Mouse (Mus musculus): ENCODE measurements around the gene Stxbp6. TPM values are rescaled to one million over a fixed set of nuclear protein-coding genes. Genes with fewer than 3 reads are reported as not detected.

Gene Stxbp6
- total and polyA plus RNA-seq, 3 experiments, result not detected

DNA sequence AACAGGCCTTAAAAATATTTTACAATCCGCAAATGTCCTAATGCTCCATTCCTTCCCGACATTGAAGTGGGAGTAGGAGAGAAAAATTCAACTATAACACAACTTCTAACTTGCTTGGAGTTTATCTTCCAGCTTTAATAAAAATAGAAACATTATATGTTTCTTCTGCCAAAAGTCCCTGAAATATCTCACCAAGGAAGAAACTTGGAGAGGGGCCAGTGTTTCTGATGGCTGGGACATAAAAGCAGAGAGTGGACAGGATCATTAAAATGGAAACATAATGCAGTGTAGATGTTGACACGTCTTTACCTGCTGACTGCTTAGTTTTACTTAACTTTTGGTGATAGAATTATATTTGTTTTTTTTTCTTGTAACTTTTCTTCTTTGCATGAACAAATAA is 99.2 kb downstream of the Stxbp6 start:
- H3K27me3 ChIP-seq (replicated peaks), result no peaks in the 10 kb centered on the region

DNA sequence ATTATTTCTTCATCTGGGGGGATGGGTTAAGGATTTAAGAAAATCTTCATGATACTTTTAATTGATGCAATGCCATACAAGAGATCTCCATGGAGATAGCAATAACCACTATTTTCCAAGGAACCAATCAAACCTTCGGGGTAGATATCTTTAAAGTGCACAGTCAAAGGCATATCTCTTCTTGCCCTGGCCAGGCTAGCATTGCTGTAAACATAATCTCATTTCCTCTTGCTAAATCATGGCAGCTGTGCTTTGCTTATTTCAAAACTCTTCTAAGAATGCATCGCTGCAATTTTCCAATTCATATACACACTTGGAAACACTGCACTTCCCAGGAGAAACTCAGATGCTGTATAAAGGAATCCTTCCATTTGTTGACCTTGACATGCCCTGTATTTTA is 103.0 kb downstream of the Stxbp6 start:
- dilution Hi-C loops (cut with MboI; ENCODE audit: extremely low pct_ligation_motif_present, extremely low pct_unique_long_range_greater_than_20kb, low sequenced_read_pairs), result no loop called here
- H3K79me2 ChIP-seq (replicated peaks; ENCODE audit: control insufficient read depth, extremely low read depth, insufficient read depth, poor library complexity, severe bottlenecking), result no peaks in the 10 kb centered on the region
- H3K9me3 ChIP-seq (replicated peaks; ENCODE audit: low read length), result peaks cover 48% of the 10 kb centered on the region
- H3K36me3 ChIP-seq (replicated peaks in 1 of 2; ENCODE audit: control insufficient read depth in 1 of 2, insufficient read depth in 1 of 2, low read length in 1 of 2), result no peaks in the 10 kb centered on the region
- H3K4me2 ChIP-seq (ENCODE audit: insufficient read depth, low read depth, poor library complexity, severe bottlenecking), result no peak overlapping the region
- in situ Hi-C loops (cut with MboI; ENCODE audit: low pct_ligation_motif_present, low pct_unique_long_range_greater_than_20kb, low sequenced_read_pairs), result no loop called here
- no peak overlapping the region for H3K4me3 ChIP-seq (replicated peaks in 1 of 3; ENCODE audit: low read depth in 2 of 3, low read length in 2 of 3, poor library complexity in 1 of 3)
- H3K9ac ChIP-seq (ENCODE audit: insufficient read depth, low read depth), result no peak overlapping the region
- no peak overlapping the region for H3K27ac ChIP-seq (ENCODE audit: insufficient read depth, low read depth)
- no peaks in the 10 kb centered on the region for H3K27me3 ChIP-seq (replicated peaks)
- TF ChIP-seq POLR2AphosphoS2 (IDR thresholded peaks at IDR 0.05; ENCODE audit: low read depth, low read length), result no peak
- no peak for TF ChIP-seq EP300 (IDR thresholded peaks at IDR 0.05; ENCODE audit: low read length)
- TF ChIP-seq JUN (IDR thresholded peaks at IDR 0.05; ENCODE audit: insufficient read depth, low read depth, low read length), result no peak
- DNase-seq (ENCODE audit: extremely low read depth), result no peak
- H3K4me1 ChIP-seq (ENCODE audit: control insufficient read depth in 1 of 2, insufficient read depth in 2 of 2), result no peaks in the 10 kb centered on the region

More for the DNA sequence above, 99.2 kb downstream of the Stxbp6 start:
- Histone ChIP-seq H3K36me3 (replicated peaks in 1 of 2; ENCODE audit: control insufficient read depth in 1 of 2, insufficient read depth in 1 of 2, low read length in 1 of 2) (no peaks in the 10 kb centered on the region), H3K27ac (ENCODE audit: insufficient read depth, low read depth) (no peak overlapping the region), H3K79me2 (replicated peaks; ENCODE audit: control insufficient read depth, extremely low read depth, insufficient read depth, poor library complexity, severe bottlenecking) (no peaks in the 10 kb centered on the region), H3K4me3 (replicated peaks in 1 of 3; ENCODE audit: low read depth in 2 of 3, low read length in 2 of 3, poor library complexity in 1 of 3) (no peak overlapping the region), H3K4me1 (ENCODE audit: control insufficient read depth in 1 of 2, insufficient read depth in 2 of 2) (no peaks in the 10 kb centered on the region), H3K9me3 (replicated peaks; ENCODE audit: low read length) (peaks cover 48% of the 10 kb centered on the region), H3K4me2 (ENCODE audit: insufficient read depth, low read depth, poor library complexity, severe bottlenecking) (no peak overlapping the region), H3K9ac (ENCODE audit: insufficient read depth, low read depth) (no peak overlapping the region)
- no peak for DNase-seq (ENCODE audit: extremely low read depth)
- TF ChIP-seq UBTF (IDR thresholded peaks at IDR 0.05; ENCODE audit: low read depth, low read length) (no peak), ETS1 (conservative IDR thresholded peaks at IDR 0.05; ENCODE audit: low read depth, low read length) (no peak), HCFC1 (IDR thresholded peaks at IDR 0.05; ENCODE audit: low read depth, low read length) (no peak), TCF12 (IDR thresholded peaks at IDR 0.05; ENCODE audit: low read depth, low read length) (no peak), GABPA (IDR thresholded peaks at IDR 0.05; ENCODE audit: insufficient replicate concordance, low read depth, low read length) (no peak), PAX5 (IDR thresholded peaks at IDR 0.05; ENCODE audit: low read length) (no peak), JUND (conservative IDR thresholded peaks at IDR 0.05; ENCODE audit: low read depth, low read length) (no peak), EP300 (IDR thresholded peaks at IDR 0.05; ENCODE audit: low read length) (no peak), MYC (IDR thresholded peaks at IDR 0.05; ENCODE audit: low read depth, low read length) (no peak), POLR2A (IDR thresholded peaks at IDR 0.05; ENCODE audit: low read depth, low read length) (no peak), RCOR1 (conservative IDR thresholded peaks at IDR 0.05; ENCODE audit: low read depth, low read length) (no peak), CTCF (conservative IDR thresholded peaks at IDR 0.05 in 1 of 2, IDR thresholded peaks at IDR 0.05 in 1 of 2; ENCODE audit: low read depth in 2 of 2, low read length in 2 of 2) (no peak), USF1 (IDR thresholded peaks at IDR 0.05; ENCODE audit: low read depth, low read length) (no peak), CHD2 (IDR thresholded peaks at IDR 0.05; ENCODE audit: low read length) (no peak), MEF2A (IDR thresholded peaks at IDR 0.05; ENCODE audit: borderline replicate concordance, low read depth, low read length) (no peak), CHD1 (IDR thresholded peaks at IDR 0.05; ENCODE audit: low read depth, low read length) (no peak), MXI1 (IDR thresholded peaks at IDR 0.05; ENCODE audit: low read depth, low read length) (no peak)
- dilution Hi-C loops (cut with MboI; ENCODE audit: extremely low pct_ligation_motif_present, extremely low pct_unique_long_range_greater_than_20kb, low sequenced_read_pairs), result no loop called here
- in situ Hi-C loops (cut with MboI; ENCODE audit: low pct_ligation_motif_present, low pct_unique_long_range_greater_than_20kb, low sequenced_read_pairs), result no loop called here

All from CH12.LX (cell line).